In the genomic region with DNA sequence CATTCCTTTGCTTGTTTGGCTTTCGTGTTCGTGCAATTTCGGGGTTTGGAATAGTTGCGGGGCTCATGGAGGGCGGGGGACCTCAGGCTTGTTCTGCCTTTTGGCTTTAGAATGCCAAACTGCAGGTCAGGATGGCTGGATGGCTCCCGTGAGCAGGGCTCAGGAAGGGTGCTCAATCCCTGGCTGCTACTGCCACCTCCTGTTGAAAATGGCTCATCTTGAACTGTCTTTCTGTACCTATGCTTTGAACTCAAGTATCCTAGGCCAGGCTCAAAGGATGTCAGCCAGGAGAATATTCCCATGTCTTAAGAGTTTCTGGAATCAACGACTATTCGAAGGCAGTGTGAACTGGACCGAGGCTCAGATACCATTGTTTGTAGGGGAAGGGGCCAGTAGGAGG, we compare ENCODE assay signal across 9 mouse cellular contexts.
DNase-seq lines count a peak whose midpoint lies in the region; ATAC-seq and TF ChIP-seq lines count a peak whose summit lies in the region.
"Had no signal": no experiment of that assay in that cellular context is flagged by ENCODE, and none has a peak within 500 bp of the region (broad histone marks: within the 10 kb centered on the region; RNA-seq: fewer than 3 reads in every experiment).

No protein-coding gene starts in this region.

- no peak overlapping the region for H3K4me3 ChIP-seq in embryonic fibroblast, embryonic 13.5 days (ENCODE audit: insufficient read depth, low read length)
- H3K4me3 ChIP-seq in kidney, embryonic 16.5 days (ENCODE audit: low read length), result no peak overlapping the region
- no peak overlapping the region for H3K4me3 ChIP-seq in midbrain, postnatal 0 days (ENCODE audit: low read depth, low read length)
- H3K4me3 ChIP-seq: embryonic facial prominence, embryonic 12.5 days had no signal

- peaks cover 9% of the 10 kb centered on the region; the same call in 1 of the 2 replicates for H3K4me1 ChIP-seq in embryonic fibroblast, embryonic 13.5 days (ENCODE audit: control insufficient read depth, insufficient read depth, low read length)
- peaks cover 5% of the 10 kb centered on the region for H3K4me1 ChIP-seq in kidney, embryonic 16.5 days (ENCODE audit: insufficient read depth, low read length)
- H3K4me1 ChIP-seq in midbrain, postnatal 0 days (ENCODE audit: insufficient read depth, low read length), result no peaks in the 10 kb centered on the region
- H3K4me1 ChIP-seq: embryonic facial prominence, embryonic 12.5 days had no signal

- 63% methylated on average over 9 of the region's 9 CpGs for WGBS in kidney, embryonic 16.5 days
- 71% methylated on average over 9 of the region's 9 CpGs for WGBS in midbrain, postnatal 0 days

- H3K27me3 ChIP-seq in kidney, embryonic 16.5 days (ENCODE audit: insufficient read depth, low read length), result no peaks in the 10 kb centered on the region
- no peaks in the 10 kb centered on the region for H3K27me3 ChIP-seq in midbrain, postnatal 0 days (ENCODE audit: insufficient read depth, low read length)
- H3K27me3 ChIP-seq: embryonic facial prominence, embryonic 12.5 days had no signal

- peak; percentile 86 for ATAC-seq in kidney, embryonic 16.5 days (ENCODE audit: low FRiP score, low TSS enrichment)
- ATAC-seq in midbrain, postnatal 0 days (ENCODE audit: low FRiP score), result no peak
- no peak for ATAC-seq in megakaryocyte progenitor cell, adult 5-6 weeks (replicated peaks; ENCODE audit: poor library complexity)

- H3K4me2 ChIP-seq in kidney, embryonic 16.5 days (replicated peaks; ENCODE audit: low read depth, low read length), result no peak overlapping the region
- H3K4me2 ChIP-seq in midbrain, postnatal 0 days (ENCODE audit: low read depth, low read length, poor library complexity, severe bottlenecking), result no peak overlapping the region
- H3K4me2 ChIP-seq: embryonic facial prominence, embryonic 12.5 days had no signal

- peak; percentile 54; the same call in 1 of the 2 replicates for TF ChIP-seq CTCF in embryonic fibroblast, embryonic 13.5 days (IDR thresholded peaks at IDR 0.05; ENCODE audit: borderline replicate concordance, insufficient read depth, low read length)
- TF ChIP-seq CTCF in midbrain, postnatal 0 days (IDR thresholded peaks at IDR 0.05), result peak; percentile 50

- H3K9ac ChIP-seq in kidney, embryonic 16.5 days (replicated peaks; ENCODE audit: low read length), result no peak overlapping the region
- no peak overlapping the region for H3K9ac ChIP-seq in midbrain, postnatal 0 days (replicated peaks; ENCODE audit: low read length, poor library complexity, severe bottlenecking)
- H3K9ac ChIP-seq: embryonic facial prominence, embryonic 12.5 days had no signal

- no peaks in the 10 kb centered on the region for H3K36me3 ChIP-seq in kidney, embryonic 16.5 days (ENCODE audit: insufficient read depth, low read length)
- H3K36me3 ChIP-seq in midbrain, postnatal 0 days (ENCODE audit: insufficient read depth, low read length), result no peaks in the 10 kb centered on the region
- H3K36me3 ChIP-seq: embryonic facial prominence, embryonic 12.5 days had no signal

- peak; percentile 18 for DNase-seq in urinary bladder, postnatal 10 days (ENCODE audit: low spot score)
- DNase-seq in urinary bladder, adult 2 months (ENCODE audit: low spot score), result no peak
- DNase-seq in midbrain, postnatal 0 days (ENCODE audit: low spot score), result no peak
- DNase-seq in right cerebral cortex, postnatal 36 days (ENCODE audit: low spot score in 2 of 2), result no peak
- no peak for DNase-seq in cerebellum, adult 11-12 months

- no peak for TF ChIP-seq POLR2A in embryonic fibroblast, embryonic 13.5 days (IDR thresholded peaks at IDR 0.05; ENCODE audit: low read depth, low read length)

- no peak overlapping the region for H3K27ac ChIP-seq in embryonic fibroblast, embryonic 13.5 days (ENCODE audit: insufficient read depth, low read length)
- H3K27ac ChIP-seq in kidney, embryonic 16.5 days (ENCODE audit: low read length), result no peak overlapping the region
- no peak overlapping the region for H3K27ac ChIP-seq in midbrain, postnatal 0 days (ENCODE audit: low read depth, low read length)
- H3K27ac ChIP-seq: embryonic facial prominence, embryonic 12.5 days had no signal

- no peaks in the 10 kb centered on the region for H3K9me3 ChIP-seq in kidney, embryonic 16.5 days (ENCODE audit: low read length)
- H3K9me3 ChIP-seq in midbrain, postnatal 0 days (ENCODE audit: low read length), result no peaks in the 10 kb centered on the region
- H3K9me3 ChIP-seq: embryonic facial prominence, embryonic 12.5 days had no signal
